Mouse (Mus musculus) embryonic facial prominence, embryonic 10.5 days (tissue): ENCODE measurements around the gene Hbq1b. TPM values are rescaled to one million over a fixed set of nuclear protein-coding genes. Genes with fewer than 3 reads are reported as not detected.

Experiments used
- DNase-seq: peaks from one replicate; pipeline ENCODE4 v3.0.0-alpha.2; 2017; ENCODE audit warnings: low spot score
- H3K27ac ChIP-seq: fragments of 300-500 bp; sonication (generic); replicated peaks from 2 replicates; pipeline ENCODE4 v1.5.1; 2016; ENCODE audit warnings: mild to moderate bottlenecking
- H3K27me3 ChIP-seq: fragments of 300-500 bp; sonication (generic); replicated peaks from 2 replicates; pipeline ENCODE4 v1.6.1; 2016; ENCODE audit warnings: low read depth, mild to moderate bottlenecking; ENCODE audit not compliant: poor library complexity, severe bottlenecking
- H3K36me3 ChIP-seq: fragments of 300-500 bp; sonication (generic); replicated peaks from 2 replicates; pipeline ENCODE4 v1.6.1; 2016; ENCODE audit warnings: mild to moderate bottlenecking, moderate library complexity
- H3K4me1 ChIP-seq: fragments of 300-500 bp; sonication (generic); 2 replicates; pipeline ENCODE4 v1.6.1; 2016
- H3K4me3 ChIP-seq: fragments of 300-500 bp; sonication (generic); 2 replicates; pipeline ENCODE4 v1.5.1; 2016; ENCODE audit warnings: mild to moderate bottlenecking, moderate library complexity
- H3K9me3 ChIP-seq: fragments of 300-500 bp; sonication (generic); 2 replicates; pipeline ENCODE4 v1.6.1; 2016; ENCODE audit warnings: mild to moderate bottlenecking
- WGBS: fragments of 180-500 bp; shearing (Covaris S2); methylation state at CpG from one replicate; pipeline ENCODE4 v1.1.7; 2016; 5-methylcytosine and 5-hydroxymethylcytosine counted together
- polyA plus RNA-seq: library from polyadenylated mRNA; unstranded; fragments of >200 nt; fragmentation: Nextera tagmentation; extraction: Ambion mirVana; gene quantifications from 2 replicates; pipeline ENCODE4 v1.2.1, GENCODE M21; 2016

Gene Hbq1b
- polyA plus RNA-seq, 1 experiment from 2014 or later: 3.9 TPM

- Histone ChIP-seq H3K27ac (no peak overlapping the region), H3K4me1 (no peaks in the 10 kb centered on the region), H3K4me3 (no peak overlapping the region), H3K9me3 (no peaks in the 10 kb centered on the region), H3K27me3 (no peaks in the 10 kb centered on the region), H3K36me3 (peaks cover 95% of the 10 kb centered on the region)
- 85% methylated on average over 8 of the region's 8 CpGs for WGBS
- DNase-seq: no peak
Observed at GRCm38 (mm10) chr11:32250880-32251763, 35.6 kb upstream of the Hbq1b start.

DNA sequence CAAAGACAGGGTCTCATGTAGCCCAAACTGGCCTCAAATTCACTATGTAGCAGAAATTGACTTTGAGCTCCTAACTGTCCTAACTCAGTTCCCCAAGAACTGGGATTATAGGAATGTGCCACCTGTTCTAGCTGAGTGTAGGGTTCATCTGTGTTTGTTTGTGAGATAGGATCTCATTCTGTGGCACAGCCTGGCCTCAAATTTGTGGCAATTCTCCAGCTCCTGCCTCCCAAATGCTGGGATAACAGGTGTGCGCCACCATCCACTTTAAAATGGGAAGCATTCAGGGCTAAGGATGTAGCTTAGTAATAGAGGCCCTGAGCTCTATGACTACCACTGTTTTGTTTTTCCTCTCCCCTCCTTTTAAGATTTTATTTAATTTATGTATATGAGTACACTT is 33.6 kb upstream of the Hbq1b start:
- Histone ChIP-seq H3K4me1 (no peaks in the 10 kb centered on the region), H3K9me3 (no peaks in the 10 kb centered on the region), H3K36me3 (peaks cover 75% of the 10 kb centered on the region), H3K4me3 (no peak overlapping the region), H3K27me3 (no peaks in the 10 kb centered on the region), H3K27ac (no peak overlapping the region)
- no peak for DNase-seq
- WGBS: 95% methylated on average over 1 of the region's 1 CpGs

DNA sequence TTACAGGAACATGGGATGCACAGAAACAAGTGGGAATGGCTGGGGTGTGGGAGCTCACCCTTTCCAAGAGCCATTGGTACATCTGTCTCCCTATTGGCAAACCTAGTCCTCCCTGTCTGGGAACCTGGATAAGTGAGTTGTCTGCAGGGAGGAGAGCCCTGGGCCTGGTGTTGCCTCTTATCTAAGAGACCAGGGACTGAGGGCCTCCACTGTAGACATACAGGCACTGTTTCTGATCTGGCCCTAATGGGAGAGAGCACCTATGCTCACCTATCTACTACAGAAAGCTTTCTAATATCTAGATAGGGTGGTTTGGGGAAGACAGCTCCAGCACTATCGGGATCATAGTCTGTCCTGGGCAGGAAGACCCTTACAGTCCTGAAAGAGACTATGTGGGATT is 30.6 kb upstream of the Hbq1b start:
- Histone ChIP-seq H3K4me1 (no peaks in the 10 kb centered on the region), H3K4me3 (no peak overlapping the region), H3K36me3 (peaks cover 74% of the 10 kb centered on the region), H3K27ac (no peak overlapping the region), H3K27me3 (no peaks in the 10 kb centered on the region), H3K9me3 (no peaks in the 10 kb centered on the region)
- 98% methylated on average over 1 of the region's 1 CpGs for WGBS
- DNase-seq: no peak

- Histone ChIP-seq H3K36me3 (peaks cover 73% of the 10 kb centered on the region), H3K4me3 (no peak overlapping the region), H3K27ac (0 out of 2 replicates have a peak overlapping the region, but pooled peaks have one; percentile 14), H3K27me3 (no peaks in the 10 kb centered on the region), H3K4me1 (no peaks in the 10 kb centered on the region), H3K9me3 (no peaks in the 10 kb centered on the region)
- WGBS: 85% methylated on average over 3 of the region's 3 CpGs
- DNase-seq: no peak
Observed at GRCm38 (mm10) chr11:32256566-32256965, 30.2 kb upstream of the Hbq1b start.

DNA sequence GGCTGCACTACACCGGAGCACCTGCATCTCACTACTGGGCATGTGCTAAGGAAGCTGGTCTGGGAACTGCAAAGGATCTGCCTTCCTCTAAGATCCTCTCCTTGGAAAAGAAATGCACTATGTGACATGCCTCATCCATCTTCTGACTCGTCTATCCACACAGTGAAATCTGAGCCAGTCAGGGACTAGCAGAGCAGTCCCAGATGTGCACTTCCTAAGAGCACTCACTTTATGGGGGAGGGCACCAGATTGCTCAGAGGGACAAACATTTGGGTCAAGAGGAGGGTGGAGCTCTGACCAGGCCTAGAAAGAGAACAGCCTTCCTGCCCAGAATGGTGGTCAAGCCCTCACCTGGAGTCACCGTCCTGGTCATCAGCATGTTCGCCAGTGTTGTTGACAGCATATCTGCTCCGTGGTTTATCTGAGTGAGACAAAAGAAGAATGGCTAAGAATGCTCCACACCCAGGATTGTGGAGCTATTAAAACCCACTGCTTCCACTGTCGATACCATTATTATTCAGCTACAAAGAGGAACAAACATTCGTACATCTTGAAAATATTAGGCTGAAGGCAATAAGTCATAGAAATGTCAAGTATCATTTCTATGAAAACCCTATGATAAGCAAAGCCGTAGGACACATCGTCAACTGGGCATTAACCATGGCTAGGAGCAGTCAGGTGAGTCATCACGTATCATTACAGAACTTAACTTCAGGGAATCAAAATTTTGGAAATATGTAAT is 23.9 kb upstream of the Hbq1b start:
- Histone ChIP-seq H3K9me3 (no peaks in the 10 kb centered on the region), H3K4me1 (peaks cover 21% of the 10 kb centered on the region), H3K36me3 (peaks cover 44% of the 10 kb centered on the region), H3K27ac (0 out of 2 replicates have a peak overlapping the region, but pooled peaks have one; percentile 40), H3K27me3 (no peaks in the 10 kb centered on the region), H3K4me3 (no peak overlapping the region)
- DNase-seq: no peak
- 80% methylated on average over 10 of the region's 10 CpGs for WGBS

- no peaks in the 10 kb centered on the region for H3K9me3 ChIP-seq
- 0 out of 2 replicates have a peak, but pooled peaks cover 4% of the 10 kb centered on the region for H3K27me3 ChIP-seq
- 91% methylated on average over 3 of the region's 3 CpGs for WGBS
- H3K4me1 ChIP-seq: peaks cover 27% of the 10 kb centered on the region
- H3K27ac ChIP-seq: no peak overlapping the region
- H3K4me3 ChIP-seq: no peak overlapping the region
- no peak for DNase-seq
- peaks cover 27% of the 10 kb centered on the region for H3K36me3 ChIP-seq
Observed at GRCm38 (mm10) chr11:32265117-32265738, 21.5 kb upstream of the Hbq1b start.

DNA sequence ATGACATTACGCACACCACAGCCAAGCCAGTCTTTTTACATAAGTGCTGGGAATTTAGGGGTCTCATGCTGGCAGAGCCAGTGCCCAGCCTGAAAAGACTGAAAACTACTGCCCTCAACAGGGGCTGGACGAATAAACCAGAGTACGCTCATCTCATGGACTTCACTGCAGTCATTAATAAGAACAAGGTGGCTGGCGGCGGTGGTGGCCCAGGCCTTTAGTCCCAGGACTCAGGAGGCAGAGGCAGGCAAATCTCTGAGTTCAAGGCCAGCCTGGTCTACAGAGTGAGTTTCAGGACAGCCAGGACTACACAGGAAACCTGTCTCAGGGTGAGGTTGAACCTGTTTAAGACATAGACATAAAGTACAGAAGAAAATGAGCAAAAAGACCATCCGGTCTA is 20.6 kb upstream of the Hbq1b start:
- peaks cover 17% of the 10 kb centered on the region for H3K36me3 ChIP-seq
- peaks cover 27% of the 10 kb centered on the region for H3K4me1 ChIP-seq
- no peak overlapping the region for H3K27ac ChIP-seq
- H3K9me3 ChIP-seq: no peaks in the 10 kb centered on the region
- 92% methylated on average over 6 of the region's 6 CpGs for WGBS
- DNase-seq: no peak
- 0 out of 2 replicates have a peak, but pooled peaks cover 4% of the 10 kb centered on the region for H3K27me3 ChIP-seq
- no peak overlapping the region for H3K4me3 ChIP-seq

- no peak for DNase-seq
- 39% methylated on average over 6 of the region's 6 CpGs for WGBS
Observed at GRCm38 (mm10) chr11:32266776-32267175, 20.0 kb upstream of the Hbq1b start.

DNA sequence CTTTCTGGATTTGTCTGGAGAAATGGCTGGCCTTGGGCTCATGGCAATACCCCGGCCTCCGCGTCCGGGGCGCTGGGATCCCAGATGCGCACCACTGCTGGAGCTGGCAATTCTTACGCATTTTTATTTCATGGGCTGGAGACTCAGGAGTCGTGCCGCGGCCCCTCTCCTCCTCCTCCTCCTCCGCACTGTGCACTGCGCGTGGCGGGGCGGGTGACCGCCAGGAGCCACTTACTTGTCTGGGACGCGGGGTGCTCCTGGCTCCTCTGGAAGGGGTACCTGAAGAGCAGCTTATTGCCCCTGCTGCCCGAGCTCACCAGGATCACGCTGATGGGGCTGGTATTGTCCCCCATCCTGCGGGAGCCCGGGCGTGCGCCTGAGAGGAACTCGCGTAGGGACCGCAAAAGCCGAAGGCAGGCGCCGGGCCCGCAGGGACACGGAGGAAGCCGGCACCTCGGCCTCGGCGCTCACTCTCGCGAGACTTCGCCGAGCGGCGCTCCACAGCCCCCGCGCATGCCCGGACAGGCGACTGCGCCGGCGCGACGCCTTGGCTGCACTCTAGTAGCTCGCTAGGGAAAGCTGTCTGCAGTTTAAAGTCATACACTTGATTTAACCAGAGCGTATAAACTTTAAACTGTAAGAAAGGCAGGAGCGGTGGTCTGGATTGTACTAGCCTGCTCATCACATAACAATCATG is 19.4 kb upstream of the Hbq1b start, which contains the start of gene Nprl3:
TSS of gene Nprl3 (minus strand) at position 520 of the 697 bp plus-strand sequence.
- no peaks in the 10 kb centered on the region for H3K9me3 ChIP-seq
- H3K27ac ChIP-seq: peak within 1 kb of the TSS; percentile 94
- H3K4me1 ChIP-seq: peaks cover 27% of the 10 kb centered on the region
- H3K36me3 ChIP-seq: peaks cover 6% of the 10 kb centered on the region
- peak; percentile 96 for DNase-seq
- H3K27me3 ChIP-seq: 0 out of 2 replicates have a peak, but pooled peaks cover 4% of the 10 kb centered on the region
- peak within 1 kb of the TSS; percentile 77 for H3K4me3 ChIP-seq
- WGBS: under 1% methylated on average over 54 of the region's 54 CpGs

More at GRCm38 (mm10) chr11:32266776-32267175, 20.0 kb upstream of the Hbq1b start:
- Histone ChIP-seq H3K4me3 (peak overlapping the region; percentile 77), H3K4me1 (peaks cover 27% of the 10 kb centered on the region), H3K9me3 (no peaks in the 10 kb centered on the region), H3K27me3 (0 out of 2 replicates have a peak, but pooled peaks cover 4% of the 10 kb centered on the region), H3K27ac (peak overlapping the region; percentile 94), H3K36me3 (peaks cover 12% of the 10 kb centered on the region)

GRCm38 (mm10) chr11:32267964-32268363 is 18.8 kb upstream of the Hbq1b start:
- H3K4me1 ChIP-seq: peaks cover 21% of the 10 kb centered on the region
- 0 out of 2 replicates have a peak, but pooled peaks cover under 1% of the 10 kb centered on the region for H3K36me3 ChIP-seq
- H3K4me3 ChIP-seq: peak overlapping the region; percentile 77
- H3K9me3 ChIP-seq: no peaks in the 10 kb centered on the region
- 20% methylated on average over 5 of the region's 5 CpGs for WGBS
- H3K27me3 ChIP-seq: 0 out of 2 replicates have a peak, but pooled peaks cover 4% of the 10 kb centered on the region
- peak overlapping the region; percentile 94 for H3K27ac ChIP-seq
- peak; percentile 18 for DNase-seq

GRCm38 (mm10) chr11:32268952-32269351 is 17.8 kb upstream of the Hbq1b start:
- WGBS: 83% methylated on average over 5 of the region's 5 CpGs
- DNase-seq: no peak
- Histone ChIP-seq H3K4me1 (peaks cover 19% of the 10 kb centered on the region), H3K27me3 (0 out of 2 replicates have a peak, but pooled peaks cover 4% of the 10 kb centered on the region), H3K9me3 (no peaks in the 10 kb centered on the region), H3K27ac (no peak overlapping the region), H3K4me3 (no peak overlapping the region), H3K36me3 (no peaks in the 10 kb centered on the region)
